Comparison of ENCODE assay signal across 8 mouse cellular contexts in the genomic region with DNA sequence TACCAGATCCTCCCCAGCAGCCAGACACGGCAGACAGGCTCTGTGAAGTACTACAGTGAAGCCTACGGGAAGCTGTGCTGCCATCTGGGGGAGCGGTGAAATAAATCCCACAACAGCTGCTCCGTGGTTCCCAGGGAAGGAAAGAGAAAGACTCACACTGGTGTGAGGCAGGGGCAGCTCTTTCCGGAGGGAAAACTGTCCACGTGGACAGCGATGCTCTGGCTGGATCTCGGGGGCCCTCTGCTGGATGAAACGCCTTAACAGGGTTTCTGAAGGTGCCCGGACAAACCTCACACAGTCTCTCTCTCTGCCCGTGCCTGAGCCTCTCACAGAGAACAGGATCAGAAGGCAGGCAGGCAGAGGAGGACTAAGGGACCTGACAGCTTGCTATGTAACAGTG. TPM values are rescaled to one million over a fixed set of nuclear protein-coding genes. Genes with fewer than 3 reads are reported as not detected.
A peak's percentile ranks its signal among the peaks of the same experiment; 100 is the strongest.
DNase-seq lines count a peak whose midpoint lies in the region; ATAC-seq and TF ChIP-seq lines count a peak whose summit lies in the region.

No protein-coding gene starts in this region.

- H3K27ac ChIP-seq in intestine, postnatal 0 days (ENCODE audit: low read depth, low read length) = no peak overlapping the region

- 0 out of 2 replicates have a peak, but pooled peaks cover 3% of the 10 kb centered on the region for H3K4me1 ChIP-seq in intestine, postnatal 0 days (replicated peaks; ENCODE audit: control insufficient read depth, insufficient read depth, low read length)

- H3K4me2 ChIP-seq in intestine, postnatal 0 days (replicated peaks; ENCODE audit: low read depth) = peak overlapping the region; percentile 44

- WGBS in intestine, postnatal 0 days = 1% methylated on average over 11 of the region's 11 CpGs

- peak; percentile 96 for TF ChIP-seq CTCF in intestine, postnatal 0 days (IDR thresholded peaks at IDR 0.05; ENCODE audit: low read depth)

- H3K9ac ChIP-seq in intestine, postnatal 0 days (ENCODE audit: low read depth, low read length) = no peak overlapping the region

- no peak overlapping the region for H3K4me3 ChIP-seq in intestine, postnatal 0 days (ENCODE audit: low read depth, low read length)

- no peaks in the 10 kb centered on the region for H3K36me3 ChIP-seq in intestine, postnatal 0 days (ENCODE audit: control insufficient read depth, insufficient read depth)

- no peaks in the 10 kb centered on the region for H3K9me3 ChIP-seq in intestine, postnatal 0 days (ENCODE audit: control insufficient read depth)

- H3K27me3 ChIP-seq in intestine, postnatal 0 days (replicated peaks; ENCODE audit: control insufficient read depth, insufficient read depth, low read length) = no peaks in the 10 kb centered on the region

- peak; percentile 82 for DNase-seq in adrenal gland, adult 2 months
- peak; percentile 85 for DNase-seq in embryo, embryonic 9.5 days (ENCODE audit: extremely low spot score)
- peak; percentile 97 for DNase-seq in heart, adult 11 months
- DNase-seq in left cerebral cortex, postnatal 25 days (ENCODE audit: low spot score in 2 of 2) = peak; percentile 84 to 94
- DNase-seq in mesoderm, embryonic 11.5 days (ENCODE audit: low read depth, low spot score) = peak; percentile 92
- DNase-seq in right cerebral cortex, postnatal 25 days = peak; percentile 83
- DNase-seq in urinary bladder, postnatal 36 days (ENCODE audit: low spot score in 2 of 2) = peak; percentile 78 to 79

- intact Hi-C loops in left cerebral cortex, postnatal 25 days (cut with DNase I) = loop anchor here (1.0 to 5.0 kb wide), 3 partner anchors 40 to 213 kb away; partner anchors contain the start of gene Gabrd

- ATAC-seq in intestine, postnatal 0 days = peak; percentile 50

RNA-seq across cellular contexts. Expression of gene Prkcz, which starts 53.1 kb away (rescaled TPM):
- 1 to 10 TPM; 4.7 to 6.0 TPM for total RNA-seq in adrenal gland, adult 2 months (2021)
- polyA plus RNA-seq in adrenal gland, adult 2 months (2012; rRNA removed) = 2.5 and 4.0 TPM in 2 replicates
- 31.7 and 38.8 TPM in 2 replicates for polyA plus RNA-seq in intestine, postnatal 0 days (2015; fragmentation: Nextera tagmentation; extraction: Ambion mirVana)
- total RNA-seq in left cerebral cortex, postnatal 25 days (2021) = 100 to 1,000 TPM; 218 to 220 TPM

RNA-seq across cellular contexts. Expression of gene Faap20, which starts 58.5 kb away (rescaled TPM):
- 10 to 100 TPM; 40.3 to 57.3 TPM for total RNA-seq in adrenal gland, adult 2 months (2021)
- polyA plus RNA-seq in adrenal gland, adult 2 months (2012; rRNA removed) = 106 and 127 TPM in 2 replicates
- 54.6 and 57.8 TPM in 2 replicates for polyA plus RNA-seq in intestine, postnatal 0 days (2015; fragmentation: Nextera tagmentation; extraction: Ambion mirVana)
- 10 to 100 TPM; 24.2 to 27.3 TPM for total RNA-seq in left cerebral cortex, postnatal 25 days (2021)

Comparison
In these comparisons a context has a peak if more than half of its experiments do, and no peak if none do; other contexts are left out.
1. RNA of gene Prkcz, which starts 53.1 kb away (total RNA-seq): 218 to 220 TPM in left cerebral cortex, postnatal 25 days; 4.7 to 6.0 TPM in adrenal gland, adult 2 months; every median in the first group is over 10 times any median in the second.
2. Peak in every context shown above with its lines, with median percentiles within 50 percentile points of each other: DNase-seq.